Mouse (Mus musculus) spleen, adult 2 months (tissue): ENCODE measurements at regions not wholly inside any gene's neighbourhood (a gene's known extent, or its start where the extent isn't known, plus 50 kb on each side); places are given as distances from the start of the nearest gene placed in this dataset.

ENCODE experiments used
- DNase-seq, 2 experiments: peaks; one replicate each; pipeline versions ENCODE4 v3.0.0 to v3.0.0-alpha.2; 2012 to 2021; ENCODE audit warnings: low spot score in 2 of 2, low read depth in 1 of 2
- H3K27ac ChIP-seq: fragments of 200-500 bp; 2 replicates; pipeline ENCODE4 v1.5.1; 2012; ENCODE audit warnings: low read length, inconsistent platforms; ENCODE audit not compliant: insufficient read depth
- H3K27me3 ChIP-seq: fragments of 200-500 bp; 2 replicates; pipeline ENCODE4 v1.6.1; 2012; ENCODE audit warnings: mild to moderate bottlenecking, moderate library complexity, low read length, inconsistent platforms; ENCODE audit not compliant: control insufficient read depth, insufficient read depth
- H3K36me3 ChIP-seq: fragments of 200-500 bp; 2 replicates; pipeline ENCODE4 v1.6.1; 2012; ENCODE audit warnings: mild to moderate bottlenecking, low read length, inconsistent platforms; ENCODE audit not compliant: control insufficient read depth, insufficient read depth
- H3K4me1 ChIP-seq: fragments of 200-500 bp; 2 replicates; pipeline ENCODE4 v1.6.1; 2011; ENCODE audit warnings: inconsistent platforms; ENCODE audit not compliant: control insufficient read depth, insufficient read depth, insufficient read length
- H3K4me3 ChIP-seq: fragments of 200-500 bp; 2 replicates; pipeline ENCODE4 v1.5.1; 2011; ENCODE audit warnings: mild to moderate bottlenecking, inconsistent platforms; ENCODE audit not compliant: insufficient read depth, insufficient read length; ENCODE audit errors: extremely low read depth
- CTCF ChIP-seq: fragments of 200-500 bp; IDR thresholded peaks from 2 replicates; pipeline ENCODE4 v1.5.1; 2011; ENCODE audit warnings: mild to moderate bottlenecking, inconsistent platforms; ENCODE audit not compliant: insufficient read depth, insufficient read length, insufficient replicate concordance; ENCODE audit errors: extremely low read depth
- POLR2A ChIP-seq: fragments of 200-500 bp; IDR thresholded peaks from 2 replicates; pipeline ENCODE4 v1.6.1; 2011; ENCODE audit warnings: low read depth, low read length, inconsistent platforms
- WGBS: fragments of 180-500 bp; shearing (Covaris S2); methylation state at CpG from one replicate; pipeline ENCODE4 v1.1.7; 2018; 5-methylcytosine and 5-hydroxymethylcytosine counted together

- Histone ChIP-seq H3K27me3 (no peaks in the 10 kb centered on the region), H3K4me1 (no peaks in the 10 kb centered on the region; the same call in 1 of the 2 replicates), H3K27ac (no peak overlapping the region), H3K4me3 (no peak overlapping the region), H3K36me3 (no peaks in the 10 kb centered on the region)
- WGBS: 81% methylated on average over 5 of the region's 5 CpGs
- TF ChIP-seq POLR2A (no peak), CTCF (no peak)
- no peak for DNase-seq
Measured at GRCm38 (mm10) chr10:14213536-14213935, 247.7 kb downstream of the Hivep2 start.

GRCm38 (mm10) chr10:14211926-14212325, 246.1 kb downstream of the Hivep2 start:
- Histone ChIP-seq H3K27ac (no peak overlapping the region), H3K4me1 (peaks cover 4% of the 10 kb centered on the region), H3K4me3 (no peak overlapping the region), H3K27me3 (no peaks in the 10 kb centered on the region), H3K36me3 (no peaks in the 10 kb centered on the region)
- WGBS: 29% methylated on average over 6 of the region's 6 CpGs
- no peak for DNase-seq
- TF ChIP-seq POLR2A (no peak), CTCF (no peak)

GRCm38 (mm10) chr10:14211481-14211880, 245.6 kb downstream of the Hivep2 start:
- Histone ChIP-seq H3K27ac (no peak overlapping the region), H3K27me3 (no peaks in the 10 kb centered on the region), H3K4me1 (peaks cover 4% of the 10 kb centered on the region), H3K4me3 (no peak overlapping the region), H3K36me3 (no peaks in the 10 kb centered on the region)
- WGBS: 20% methylated on average over 6 of the region's 6 CpGs
- TF ChIP-seq CTCF (no peak), POLR2A (no peak)
- no peak for DNase-seq

GRCm38 (mm10) chr10:14210445-14210844, 244.6 kb downstream of the Hivep2 start:
- Histone ChIP-seq H3K36me3 (no peaks in the 10 kb centered on the region), H3K27me3 (no peaks in the 10 kb centered on the region), H3K4me1 (peaks cover 4% of the 10 kb centered on the region), H3K4me3 (no peak overlapping the region), H3K27ac (no peak overlapping the region)
- TF ChIP-seq CTCF (no peak), POLR2A (no peak)
- no peak for DNase-seq
- 65% methylated on average over 8 of the region's 8 CpGs for WGBS

GRCm38 (mm10) chr10:14210045-14210444, 244.2 kb downstream of the Hivep2 start:
- 55% methylated on average over 6 of the region's 6 CpGs for WGBS
- no peak for TF ChIP-seq CTCF
- no peak for TF ChIP-seq POLR2A
- no peak overlapping the region for H3K4me3 ChIP-seq
- DNase-seq: no peak
- peaks cover 4% of the 10 kb centered on the region for H3K4me1 ChIP-seq
- no peak overlapping the region for H3K27ac ChIP-seq
- no peaks in the 10 kb centered on the region for H3K36me3 ChIP-seq
- no peaks in the 10 kb centered on the region for H3K27me3 ChIP-seq

GRCm38 (mm10) chr10:14208206-14208605, 242.3 kb downstream of the Hivep2 start:
- WGBS: 59% methylated on average over 6 of the region's 6 CpGs
- no peak for DNase-seq
- H3K27ac ChIP-seq: no peak overlapping the region

GRCm38 (mm10) chr10:14207616-14208015, 241.7 kb downstream of the Hivep2 start:
- Histone ChIP-seq H3K4me3 (no peak overlapping the region), H3K36me3 (no peaks in the 10 kb centered on the region), H3K27ac (no peak overlapping the region), H3K4me1 (peaks cover 4% of the 10 kb centered on the region), H3K27me3 (no peaks in the 10 kb centered on the region)
- DNase-seq: peak; percentile 27 to 65
- TF ChIP-seq POLR2A: no peak
- TF ChIP-seq CTCF: no peak
- WGBS: 0% methylated on average over 5 of the region's 5 CpGs

More at GRCm38 (mm10) chr10:14208206-14208605, 242.3 kb downstream of the Hivep2 start:
- TF ChIP-seq CTCF (no peak), POLR2A (no peak)
- no peaks in the 10 kb centered on the region for H3K27me3 ChIP-seq
- H3K4me1 ChIP-seq: peaks cover 4% of the 10 kb centered on the region
- no peaks in the 10 kb centered on the region for H3K36me3 ChIP-seq
- no peak overlapping the region for H3K4me3 ChIP-seq
